Mouse (Mus musculus) liver, embryonic 14.5 days (tissue): Measurements from ENCODE around the gene Rhot2.

Source experiments
- CTCF ChIP-seq: IDR thresholded peaks from 2 replicates; pipeline ENCODE4 v1.5.1; 2016; ENCODE audit warnings: antibody characterized with exemption, low read depth, control low read depth
- EP300 ChIP-seq: IDR thresholded peaks from 2 replicates; pipeline ENCODE4 v1.6.1; 2016; ENCODE audit warnings: antibody characterized with exemption, low read depth

GRCm38 (mm10) chr17:25865288-25865687 lies 20.6 kb upstream of the Rhot2 start:
- TF ChIP-seq EP300 (no peak), CTCF (no peak)
